Mouse (Mus musculus) splenic B cell, adult 2 months (primary cell): Measurements from ENCODE around the gene Gm13941.

ENCODE experiments used
- DNase-seq: peaks from one replicate; pipeline ENCODE4 v3.0.0-alpha.2; 2011; ENCODE audit warnings: low read depth, low spot score
- H3K27me3 ChIP-seq: 2 replicates; pipeline ENCODE4 v1.6.1; 2012; ENCODE audit warnings: mild to moderate bottlenecking, low read length, moderate library complexity, mixed read lengths; ENCODE audit not compliant: control insufficient read depth, poor library complexity, insufficient read depth, severe bottlenecking
- H3K36me3 ChIP-seq: 2 replicates; pipeline ENCODE4 v1.6.1; 2012; ENCODE audit warnings: mild to moderate bottlenecking, low read length, moderate library complexity, mixed read lengths; ENCODE audit not compliant: control insufficient read depth, poor library complexity, insufficient read depth, severe bottlenecking

The Gm13941 gene

GRCm38 (mm10) chr2:111105882-111106281 is at the start of gene Gm13941:
Gene Gm13941 (minus strand): TSS chr2:111105982.
- no peaks in the 10 kb centered on the region for H3K36me3 ChIP-seq
- H3K27me3 ChIP-seq: no peaks in the 10 kb centered on the region
- DNase-seq: no peak

- no peak for DNase-seq
- no peaks in the 10 kb centered on the region for H3K27me3 ChIP-seq
- no peaks in the 10 kb centered on the region for H3K36me3 ChIP-seq
Observed at GRCm38 (mm10) chr2:111152836-111153235, 47.1 kb upstream of the Gm13941 start, which contains the start of gene Gm15130. Gene Gm15130 (minus strand): TSS chr2:111152936.

- Histone ChIP-seq H3K36me3 (no peaks in the 10 kb centered on the region), H3K27me3 (no peaks in the 10 kb centered on the region)
- no peak for DNase-seq
Observed at GRCm38 (mm10) chr2:111135739-111136138, 30.0 kb upstream of the Gm13941 start.

- H3K36me3 ChIP-seq: no peaks in the 10 kb centered on the region
- H3K27me3 ChIP-seq: no peaks in the 10 kb centered on the region
- peak; percentile 11 for DNase-seq
Observed at GRCm38 (mm10) chr2:111058586-111059261, 47.1 kb downstream of the Gm13941 start.
